Mouse (Mus musculus) c-Kit-positive CD71-negative TER-119-negative erythroid progenitor cells, embryonic 14.5 days (primary cell): ENCODE data around the gene Tbc1d22b.
A peak's percentile ranks its signal among the peaks of the same experiment; 100 is the strongest.
"Not testable (repeated sequence)": the region's sequence is repeated elsewhere in the genome, so short reads cannot be mapped to it uniquely, and the experiment has no call there.

Experiments
- DNase-seq: peaks from one replicate; pipeline ENCODE4 v3.0.0-alpha.2; 2013; ENCODE audit warnings: low read depth

Tbc1d22b gene

GRCm38 (mm10) chr17:29595891-29596770 lies 46.5 kb downstream of the Tbc1d22b start:
- DNase-seq, result no peak

- DNase-seq, result no peak
These were observed 47.2 kb downstream of the Tbc1d22b start for GRCm38 (mm10) chr17:29596771-29597132.

- DNase-seq, result no peak
These were observed 49.5 kb downstream of the Tbc1d22b start for GRCm38 (mm10) chr17:29599051-29599450.

- DNase-seq, result no peak
These were observed 50.0 kb downstream of the Tbc1d22b start for GRCm38 (mm10) chr17:29599537-29599936.

GRCm38 (mm10) chr17:29601391-29601790 lies 51.8 kb downstream of the Tbc1d22b start:
- peak; percentile 18 for DNase-seq

- peak; percentile 58 for DNase-seq
These were observed 53.7 kb downstream of the Tbc1d22b start for GRCm38 (mm10) chr17:29603283-29603682.

- DNase-seq, result not testable (repeated sequence)
These were observed 63.9 kb downstream of the Tbc1d22b start for GRCm38 (mm10) chr17:29613453-29613852.

- peak; percentile 92 for DNase-seq
These were observed 64.8 kb downstream of the Tbc1d22b start, which contains the start of the genes Rnf8 and Gm28043 for GRCm38 (mm10) chr17:29614115-29615023. Rnf8 (plus strand) TSS chr17:29614790. Gm28043 (plus strand) TSS chr17:29614876.

GRCm38 (mm10) chr17:29615024-29615551 lies 65.5 kb downstream of the Tbc1d22b start:
- no peak for DNase-seq

GRCm38 (mm10) chr17:29615616-29616015 lies 66.0 kb downstream of the Tbc1d22b start:
- no peak for DNase-seq

GRCm38 (mm10) chr17:29619231-29619630 lies 69.6 kb downstream of the Tbc1d22b start:
- DNase-seq, result no peak

GRCm38 (mm10) chr17:29623488-29623887 lies 73.9 kb downstream of the Tbc1d22b start:
- no peak for DNase-seq

GRCm38 (mm10) chr17:29627285-29627684 lies 77.7 kb downstream of the Tbc1d22b start:
- DNase-seq, result no peak

GRCm38 (mm10) chr17:29628946-29629345 lies 79.4 kb downstream of the Tbc1d22b start:
- DNase-seq, result no peak

GRCm38 (mm10) chr17:29629620-29630019 lies 80.0 kb downstream of the Tbc1d22b start:
- DNase-seq, result no peak

GRCm38 (mm10) chr17:29632312-29632711 lies 82.7 kb downstream of the Tbc1d22b start:
- no peak for DNase-seq

- no peak for DNase-seq
These were observed 85.9 kb downstream of the Tbc1d22b start for GRCm38 (mm10) chr17:29635492-29635891.

GRCm38 (mm10) chr17:29636118-29636517 lies 86.5 kb downstream of the Tbc1d22b start:
- no peak for DNase-seq

- no peak for DNase-seq
These were observed 87.8 kb downstream of the Tbc1d22b start for GRCm38 (mm10) chr17:29637377-29637776.

GRCm38 (mm10) chr17:29637895-29638294 lies 88.3 kb downstream of the Tbc1d22b start:
- no peak for DNase-seq

GRCm38 (mm10) chr17:29640971-29641370 lies 91.4 kb downstream of the Tbc1d22b start:
- no peak for DNase-seq

- DNase-seq, result no peak
These were observed 92.6 kb downstream of the Tbc1d22b start for GRCm38 (mm10) chr17:29642219-29642618.
